Mouse (Mus musculus) fat pad, adult 2 months (tissue): Measurements from ENCODE around the gene Gm9918.

Experiments used
- DNase-seq: peaks from one replicate; pipeline ENCODE4 v3.0.0-alpha.2; 2011; ENCODE audit warnings: low read depth, low spot score; ENCODE audit errors: extremely low read depth

Gene Gm9918

DNA sequence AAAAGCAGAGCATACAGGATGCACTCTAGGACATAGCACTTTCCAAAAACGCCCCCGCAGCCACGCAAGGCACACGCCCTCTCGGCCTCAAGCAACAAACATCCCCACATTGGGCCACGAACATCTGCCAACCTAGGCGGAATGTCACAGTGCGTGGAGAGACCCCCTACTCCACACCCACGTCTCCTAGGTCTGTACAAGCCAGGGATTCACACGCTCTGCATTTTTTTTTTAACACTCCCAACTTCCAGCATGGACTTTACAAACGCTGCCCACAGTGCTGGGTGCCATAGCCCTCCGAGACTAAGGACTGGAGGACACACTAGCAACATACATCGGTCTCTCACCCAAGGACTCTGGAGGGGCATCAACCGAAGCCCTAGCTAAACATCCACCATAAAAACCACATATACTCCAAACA lies 24.9 kb upstream of the Gm9918 start:
- DNase-seq, result no peak

GRCm38 (mm10) chr15:102245891-102246741 lies 24.2 kb upstream of the Gm9918 start:
- no peak for DNase-seq

DNA sequence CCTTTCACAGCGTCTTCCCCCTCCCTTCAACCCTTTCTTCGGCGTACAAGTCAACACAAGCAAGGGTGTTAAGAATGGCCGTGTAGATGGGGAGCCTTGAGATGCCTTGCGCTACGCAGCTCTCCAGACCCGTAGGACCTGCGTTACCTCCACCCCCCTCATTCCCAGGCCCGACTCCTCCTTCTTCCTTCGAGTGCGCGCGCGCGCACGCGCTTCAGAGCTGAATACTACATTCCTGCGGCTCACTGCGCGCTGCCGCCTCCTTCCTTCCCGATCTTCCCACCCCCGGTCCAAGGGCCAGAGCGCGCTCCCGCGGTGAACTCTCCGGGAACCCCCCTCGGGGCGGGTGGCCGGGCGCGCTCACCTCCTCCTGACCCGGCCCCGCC lies 23.5 kb upstream of the Gm9918 start:
- peak; percentile 51 for DNase-seq

- no peak for DNase-seq
Observed at GRCm38 (mm10) chr15:102247252-102248130, 22.9 kb upstream of the Gm9918 start.

GRCm38 (mm10) chr15:102248131-102248811 lies 22.1 kb upstream of the Gm9918 start:
- DNase-seq, result no peak

- DNase-seq, result no peak
Observed at GRCm38 (mm10) chr15:102248812-102249191, 21.6 kb upstream of the Gm9918 start.

GRCm38 (mm10) chr15:102249251-102249691 lies 21.1 kb upstream of the Gm9918 start:
- DNase-seq, result no peak

- DNase-seq, result no peak
Observed at GRCm38 (mm10) chr15:102249967-102250366, 20.4 kb upstream of the Gm9918 start.

GRCm38 (mm10) chr15:102250521-102250920 lies 19.8 kb upstream of the Gm9918 start:
- no peak for DNase-seq

GRCm38 (mm10) chr15:102255547-102256255 lies 14.7 kb upstream of the Gm9918 start:
- no peak for DNase-seq

- no peak for DNase-seq
Observed at GRCm38 (mm10) chr15:102256431-102257201, 13.7 kb upstream of the Gm9918 start.

DNA sequence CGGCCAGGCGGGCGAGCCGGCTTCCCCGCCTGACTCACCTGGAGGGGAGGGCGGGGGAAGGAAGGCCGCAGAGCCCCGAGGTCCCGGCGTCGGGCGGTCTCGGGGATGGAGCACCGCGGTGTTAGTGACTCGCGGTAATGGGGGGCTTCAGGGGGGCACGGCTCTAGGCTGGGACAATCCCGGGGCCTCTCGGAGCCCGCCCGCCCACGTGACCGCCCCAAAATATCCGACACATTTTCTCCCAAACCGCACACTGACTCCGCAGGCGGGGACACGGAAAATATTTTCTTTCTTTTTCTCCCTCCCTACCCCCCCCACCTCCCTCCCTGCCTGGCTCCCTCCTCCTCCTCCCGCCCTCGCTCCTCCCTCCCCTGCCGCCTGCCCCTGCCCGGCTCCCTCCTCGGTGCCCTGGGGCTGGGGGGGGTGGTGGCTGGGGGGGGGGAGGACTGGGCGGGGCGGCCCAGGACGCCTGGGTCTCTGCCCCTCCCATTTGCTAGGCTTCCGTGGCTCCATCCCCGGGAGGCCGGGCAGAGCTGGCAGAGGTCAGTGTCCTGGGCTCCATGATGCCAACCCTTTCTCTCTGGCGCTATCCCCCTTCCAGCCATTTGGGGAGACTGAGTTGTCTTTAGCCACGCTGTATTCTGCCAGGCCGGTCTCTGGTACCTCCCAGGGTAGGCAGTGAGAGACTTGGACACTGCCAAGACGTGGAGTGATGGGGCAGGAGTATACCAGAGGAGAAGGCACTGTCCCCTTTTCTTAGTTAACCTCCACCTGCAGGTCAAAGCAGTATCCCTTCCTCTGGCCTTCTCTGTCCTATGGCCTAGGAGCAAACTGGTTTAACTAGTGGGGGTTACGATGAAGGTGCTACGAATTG lies 12.9 kb upstream of the Gm9918 start, which contains the start of gene Rarg:
TSS of gene Rarg (minus strand) at position 316 of the 874 bp plus-strand sequence.
- DNase-seq, result no peak

GRCm38 (mm10) chr15:102258076-102258470 lies 12.3 kb upstream of the Gm9918 start:
- no peak for DNase-seq

- DNase-seq, result no peak
Observed at GRCm38 (mm10) chr15:102258581-102259253, 11.6 kb upstream of the Gm9918 start.

GRCm38 (mm10) chr15:102262582-102262981 lies 7.8 kb upstream of the Gm9918 start:
- peak; percentile 82 for DNase-seq

- no peak for DNase-seq
Observed at GRCm38 (mm10) chr15:102263037-102263436, 7.3 kb upstream of the Gm9918 start.

DNA sequence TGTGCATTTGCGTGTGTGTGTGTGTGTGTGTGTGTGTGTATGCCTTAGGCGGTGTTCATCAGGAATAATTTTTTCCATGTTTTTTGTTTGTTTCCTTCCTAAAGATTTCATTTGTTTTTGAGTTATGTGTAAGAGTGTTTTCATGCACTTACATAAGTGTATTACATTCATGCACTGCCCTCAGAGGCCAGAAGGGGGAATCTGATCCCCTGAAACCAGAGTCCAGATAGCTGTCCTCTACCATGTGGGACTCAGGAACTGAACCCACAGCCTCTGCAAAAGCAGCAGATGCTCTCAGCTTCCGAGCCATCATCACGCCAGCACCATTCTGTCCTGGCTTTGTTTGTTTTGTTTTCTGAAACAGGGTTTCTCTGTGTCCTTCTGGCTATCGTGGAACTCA lies 4.8 kb upstream of the Gm9918 start:
- no peak for DNase-seq

DNA sequence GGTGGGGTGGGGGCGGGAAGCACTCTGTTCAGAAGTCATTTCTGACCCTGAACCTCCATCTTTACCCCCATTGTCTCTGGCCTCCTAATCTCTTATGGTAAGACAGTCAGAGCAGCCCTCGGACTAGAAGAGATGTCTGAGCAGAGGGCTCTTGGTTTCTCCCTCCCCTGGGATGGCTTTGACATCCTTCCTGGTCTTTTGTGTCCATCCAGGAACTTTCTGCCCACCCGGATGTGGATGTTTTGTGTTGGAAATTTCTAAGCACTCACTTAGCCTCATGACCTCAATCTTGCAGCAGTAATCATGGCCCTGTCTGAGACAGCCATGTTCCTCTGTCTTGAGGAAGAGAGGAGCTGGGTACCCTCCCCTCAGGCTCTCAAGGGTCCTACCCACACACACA lies 1.1 kb downstream of the Gm9918 start:
- DNase-seq, result no peak
